Mouse (Mus musculus): ENCODE results near the gene Grhpr.
"Not testable (repeated sequence)": the region's sequence is repeated elsewhere in the genome, so short reads cannot be mapped to it uniquely, and the experiment has no call there.

Gene Grhpr

GRCm38 (mm10) chr4:44973871-44974270 is 7.3 kb upstream of the Grhpr start:
- in situ Hi-C loops (cut with MboI; ENCODE audit: low sequenced_read_pairs), result no loop called here

- in situ Hi-C loops (cut with MboI; ENCODE audit: low sequenced_read_pairs), result no loop called here
These were observed 6.9 kb upstream of the Grhpr start for GRCm38 (mm10) chr4:44974331-44974730.

- in situ Hi-C loops (cut with MboI; ENCODE audit: low sequenced_read_pairs), result no loop called here
These were observed 5.1 kb upstream of the Grhpr start for GRCm38 (mm10) chr4:44976026-44976615.

- in situ Hi-C loops (cut with MboI; ENCODE audit: low sequenced_read_pairs), result no loop called here
These were observed 4.1 kb upstream of the Grhpr start for GRCm38 (mm10) chr4:44976921-44977710.

- in situ Hi-C loops (cut with MboI; ENCODE audit: low sequenced_read_pairs), result no loop called here
These were observed 3.0 kb upstream of the Grhpr start for GRCm38 (mm10) chr4:44978175-44978574.

- in situ Hi-C loops (cut with MboI; ENCODE audit: low sequenced_read_pairs), result no loop called here
These were observed 1.3 kb upstream of the Grhpr start for GRCm38 (mm10) chr4:44979794-44980338.

GRCm38 (mm10) chr4:44981974-44982287 is 736 bp downstream of the Grhpr start:
- in situ Hi-C loops (cut with MboI; ENCODE audit: low sequenced_read_pairs), result no loop called here

- in situ Hi-C loops (cut with MboI; ENCODE audit: low sequenced_read_pairs), result no loop called here
These were observed 1.4 kb downstream of the Grhpr start for GRCm38 (mm10) chr4:44982440-44983130.

- in situ Hi-C loops (cut with MboI; ENCODE audit: low sequenced_read_pairs), result no loop called here
These were observed 2.0 kb downstream of the Grhpr start for GRCm38 (mm10) chr4:44983131-44983740.

GRCm38 (mm10) chr4:44990560-44990959 is 9.4 kb downstream of the Grhpr start:
- in situ Hi-C loops (cut with MboI; ENCODE audit: low sequenced_read_pairs), result no loop called here

GRCm38 (mm10) chr4:44992330-44992729 is 11.1 kb downstream of the Grhpr start:
- in situ Hi-C loops (cut with MboI; ENCODE audit: low sequenced_read_pairs), result not testable (repeated sequence)

GRCm38 (mm10) chr4:44993179-44993578 is 12.0 kb downstream of the Grhpr start:
- in situ Hi-C loops (cut with MboI; ENCODE audit: low sequenced_read_pairs), result not testable (repeated sequence)

GRCm38 (mm10) chr4:44993847-44994246 is 12.7 kb downstream of the Grhpr start:
- in situ Hi-C loops (cut with MboI; ENCODE audit: low sequenced_read_pairs), result no loop called here

GRCm38 (mm10) chr4:44994776-44995175 is 13.6 kb downstream of the Grhpr start:
- in situ Hi-C loops (cut with MboI; ENCODE audit: low sequenced_read_pairs), result no loop called here

- in situ Hi-C loops (cut with MboI; ENCODE audit: low sequenced_read_pairs), result no loop called here
These were observed 16.9 kb downstream of the Grhpr start for GRCm38 (mm10) chr4:44998071-44998470.

GRCm38 (mm10) chr4:45000001-45000400 is 18.8 kb downstream of the Grhpr start:
- in situ Hi-C loops (cut with MboI; ENCODE audit: low sequenced_read_pairs), result loop anchor here (25.0 kb wide), 1 partner anchor 287 kb away; the partner anchor contains the start of gene Trmt10b

GRCm38 (mm10) chr4:45005452-45005851 is 24.3 kb downstream of the Grhpr start:
- in situ Hi-C loops (cut with MboI; ENCODE audit: low sequenced_read_pairs), result loop anchor here (25.0 kb wide), 1 partner anchor 282 kb away; the partner anchor contains the start of gene Trmt10b

GRCm38 (mm10) chr4:45010806-45011415 is 29.7 kb downstream of the Grhpr start:
- in situ Hi-C loops (cut with MboI; ENCODE audit: low sequenced_read_pairs), result loop anchor here (25.0 kb wide), 1 partner anchor 276 kb away; the partner anchor contains the start of gene Trmt10b

- in situ Hi-C loops (cut with MboI; ENCODE audit: low sequenced_read_pairs), result loop anchor here (25.0 kb wide), 1 partner anchor 276 kb away; the partner anchor contains the start of gene Trmt10b
These were observed 30.4 kb downstream of the Grhpr start for GRCm38 (mm10) chr4:45011581-45012104.

Measured in CH12F3 (cell line).